Mouse (Mus musculus): Measurements from ENCODE around the gene Aloxe3. TPM values are rescaled to one million over a fixed set of nuclear protein-coding genes. Genes with fewer than 3 reads are reported as not detected.

Aloxe3 gene
- polyA plus RNA-seq, 1 experiment = 0.01 TPM

DNA sequence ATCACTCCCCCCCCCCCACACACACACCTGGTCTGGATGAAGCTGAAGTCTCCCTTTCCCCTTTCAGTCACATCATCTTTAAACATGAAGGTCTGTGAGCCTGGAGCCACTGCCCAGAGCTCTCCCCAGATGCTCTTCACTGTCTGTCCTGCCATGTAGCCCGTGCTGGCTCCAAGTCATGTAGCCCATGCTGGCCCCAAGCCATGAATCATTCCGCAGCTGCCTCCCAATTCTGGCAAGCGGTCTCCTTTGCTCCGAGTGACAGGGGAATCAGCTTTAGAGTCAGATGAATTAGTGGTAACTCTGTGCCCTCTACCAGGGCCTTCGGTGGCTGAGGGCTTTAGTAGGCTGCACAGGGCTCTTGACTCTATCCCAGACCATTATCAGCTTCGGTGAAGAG lies 24.0 kb downstream of the Aloxe3 start:
- H3K79me2 ChIP-seq (ENCODE audit: control insufficient read depth, insufficient read depth) = no peaks in the 10 kb centered on the region
- H3K4me3 ChIP-seq = no peak overlapping the region
- H3K36me3 ChIP-seq (ENCODE audit: control insufficient read depth, insufficient read depth) = no peaks in the 10 kb centered on the region
- H3K27me3 ChIP-seq (ENCODE audit: control insufficient read depth, insufficient read depth, insufficient read length) = peaks cover 19% of the 10 kb centered on the region
- H3ac ChIP-seq (ENCODE audit: control insufficient read depth, insufficient read length) = no peak overlapping the region
- H3K4me2 ChIP-seq (ENCODE audit: low read depth) = peak overlapping the region; percentile 47
- TF ChIP-seq E2F4 (IDR thresholded peaks at IDR 0.05; ENCODE audit: insufficient read depth) = no peak
- TF ChIP-seq TCF12 (IDR thresholded peaks at IDR 0.05; ENCODE audit: insufficient read depth, poor library complexity, severe bottlenecking) = no peak
- no peak for TF ChIP-seq MAX (IDR thresholded peaks at IDR 0.05; ENCODE audit: low read depth)
- TF ChIP-seq MYOG (IDR thresholded peaks at IDR 0.05; ENCODE audit: control insufficient read depth in 1 of 3, insufficient read depth in 1 of 3, insufficient read length in 2 of 3, low read depth in 2 of 3) = no peak
- TF ChIP-seq TCF3 (IDR thresholded peaks at IDR 0.05; ENCODE audit: insufficient read length, low read depth) = no peak
- no peak for TF ChIP-seq MYOD1 (IDR thresholded peaks at IDR 0.05; ENCODE audit: control insufficient read depth in 1 of 3, insufficient read length in 2 of 3, low read depth in 2 of 3)
- TF ChIP-seq USF1 (IDR thresholded peaks at IDR 0.05; ENCODE audit: low read depth) = no peak
- no peak for TF ChIP-seq POLR2A (IDR thresholded peaks at IDR 0.05; ENCODE audit: insufficient read length, low read depth)
- no peak for TF ChIP-seq CEBPB (IDR thresholded peaks at IDR 0.05; ENCODE audit: insufficient read depth, poor library complexity, severe bottlenecking)
- TF ChIP-seq POLR2AphosphoS2 (IDR thresholded peaks at IDR 0.05; ENCODE audit: insufficient read length, low read depth) = no peak
- TF ChIP-seq REST (IDR thresholded peaks at IDR 0.05; ENCODE audit: insufficient read depth, insufficient read length) = no peak
- TF ChIP-seq SRF (IDR thresholded peaks at IDR 0.05; ENCODE audit: control insufficient read depth, insufficient read length, low read depth) = no peak

DNA sequence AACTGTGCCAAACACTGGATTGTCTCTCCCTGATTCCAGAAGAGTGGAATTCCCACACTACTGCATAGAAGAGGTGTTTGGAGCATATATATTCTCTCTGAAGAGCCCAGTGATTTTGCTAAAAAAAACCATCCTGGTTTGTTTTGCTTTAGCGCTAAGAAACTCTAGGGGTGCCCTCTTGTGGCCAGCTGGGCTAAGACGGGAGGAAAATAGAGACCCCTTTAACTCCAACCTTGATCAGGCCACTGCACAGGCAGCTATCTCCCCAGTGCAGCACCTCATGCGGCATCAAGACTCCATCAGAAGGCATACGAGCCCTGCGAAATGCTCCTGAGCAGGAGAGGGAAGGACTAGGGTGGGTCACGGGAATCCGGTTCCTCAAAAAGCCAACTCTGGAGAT lies 24.7 kb downstream of the Aloxe3 start:
- Histone ChIP-seq H3ac (ENCODE audit: control insufficient read depth, insufficient read length) (no peak overlapping the region), H3K79me2 (ENCODE audit: control insufficient read depth, insufficient read depth) (no peaks in the 10 kb centered on the region), H3K4me3 (no peak overlapping the region), H3K27me3 (ENCODE audit: control insufficient read depth, insufficient read depth, insufficient read length) (peaks cover 19% of the 10 kb centered on the region), H3K4me2 (ENCODE audit: low read depth) (peak overlapping the region; percentile 47), H3K36me3 (ENCODE audit: control insufficient read depth, insufficient read depth) (no peaks in the 10 kb centered on the region)
- TF ChIP-seq REST (IDR thresholded peaks at IDR 0.05; ENCODE audit: insufficient read depth, insufficient read length) (no peak), POLR2AphosphoS2 (IDR thresholded peaks at IDR 0.05; ENCODE audit: insufficient read length, low read depth) (no peak), TCF3 (IDR thresholded peaks at IDR 0.05; ENCODE audit: insufficient read length, low read depth) (no peak), E2F4 (IDR thresholded peaks at IDR 0.05; ENCODE audit: insufficient read depth) (no peak)

DNA sequence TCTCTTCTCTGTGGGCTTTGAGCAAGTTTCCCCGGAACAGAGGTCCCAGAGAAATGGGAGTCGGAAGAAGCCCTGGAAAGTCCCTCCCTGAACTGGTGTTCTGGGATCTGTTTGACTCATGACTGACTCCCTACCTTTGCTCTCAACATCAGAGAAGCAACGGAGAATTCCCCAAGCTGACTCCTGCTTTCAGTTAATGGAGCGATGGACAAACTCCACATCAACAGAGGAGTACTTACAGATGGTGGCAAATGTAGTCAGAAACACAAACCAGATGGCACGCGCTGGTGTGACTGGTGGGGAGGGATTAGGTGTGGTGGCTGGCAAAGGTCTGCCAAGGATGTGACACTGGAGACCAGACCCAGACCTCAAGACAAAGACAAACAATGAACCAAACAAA lies 25.3 kb downstream of the Aloxe3 start:
- Histone ChIP-seq H3K79me2 (ENCODE audit: control insufficient read depth, insufficient read depth) (no peaks in the 10 kb centered on the region), H3K4me3 (no peak overlapping the region), H3K36me3 (ENCODE audit: control insufficient read depth, insufficient read depth) (no peaks in the 10 kb centered on the region), H3K4me2 (ENCODE audit: low read depth) (peak overlapping the region; percentile 47), H3ac (ENCODE audit: control insufficient read depth, insufficient read length) (no peak overlapping the region), H3K27me3 (ENCODE audit: control insufficient read depth, insufficient read depth, insufficient read length) (peaks cover 19% of the 10 kb centered on the region)
- no peak for TF ChIP-seq USF1 (IDR thresholded peaks at IDR 0.05; ENCODE audit: low read depth)
- TF ChIP-seq CEBPB (IDR thresholded peaks at IDR 0.05; ENCODE audit: insufficient read depth, poor library complexity, severe bottlenecking) = no peak
- no peak for TF ChIP-seq TCF3 (IDR thresholded peaks at IDR 0.05; ENCODE audit: insufficient read length, low read depth)
- TF ChIP-seq E2F4 (IDR thresholded peaks at IDR 0.05; ENCODE audit: insufficient read depth) = no peak
- TF ChIP-seq TCF12 (IDR thresholded peaks at IDR 0.05; ENCODE audit: insufficient read depth, poor library complexity, severe bottlenecking) = no peak
- TF ChIP-seq POLR2AphosphoS2 (IDR thresholded peaks at IDR 0.05; ENCODE audit: insufficient read length, low read depth) = no peak
- no peak for TF ChIP-seq MYOG (IDR thresholded peaks at IDR 0.05; ENCODE audit: control insufficient read depth in 1 of 3, insufficient read depth in 1 of 3, insufficient read length in 2 of 3, low read depth in 2 of 3)
- TF ChIP-seq SRF (IDR thresholded peaks at IDR 0.05; ENCODE audit: control insufficient read depth, insufficient read length, low read depth) = no peak
- no peak for TF ChIP-seq MYOD1 (IDR thresholded peaks at IDR 0.05; ENCODE audit: control insufficient read depth in 1 of 3, insufficient read length in 2 of 3, low read depth in 2 of 3)
- TF ChIP-seq POLR2A (IDR thresholded peaks at IDR 0.05; ENCODE audit: insufficient read length, low read depth) = no peak

DNA sequence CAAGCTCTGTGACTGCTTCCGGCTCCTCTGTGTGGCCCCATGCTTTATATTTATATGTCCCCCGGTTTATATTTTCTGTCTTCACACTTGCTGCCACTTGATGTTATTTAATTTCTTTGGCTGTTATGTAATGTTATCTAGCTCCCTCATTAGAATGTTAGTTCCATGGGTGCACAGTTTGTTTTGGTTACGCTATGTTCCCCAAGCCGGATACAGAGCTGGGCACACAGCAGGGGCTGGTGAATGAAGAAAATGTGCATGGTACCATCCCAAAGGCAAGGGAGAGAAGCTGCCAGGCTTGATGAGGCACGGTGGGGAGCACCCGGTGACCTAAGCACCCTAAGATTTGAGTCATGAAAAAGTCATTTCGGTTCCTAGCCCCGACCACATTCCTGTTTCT lies 28.1 kb downstream of the Aloxe3 start:
- Histone ChIP-seq H3ac (ENCODE audit: control insufficient read depth, insufficient read length) (no peak overlapping the region), H3K36me3 (ENCODE audit: control insufficient read depth, insufficient read depth) (no peaks in the 10 kb centered on the region), H3K27me3 (ENCODE audit: control insufficient read depth, insufficient read depth, insufficient read length) (peaks cover 43% of the 10 kb centered on the region), H3K4me3 (no peak overlapping the region), H3K4me2 (ENCODE audit: low read depth) (no peak overlapping the region), H3K79me2 (ENCODE audit: control insufficient read depth, insufficient read depth) (no peaks in the 10 kb centered on the region)
- no peak for TF ChIP-seq MAX (IDR thresholded peaks at IDR 0.05; ENCODE audit: low read depth)
- TF ChIP-seq MYOD1 (IDR thresholded peaks at IDR 0.05; ENCODE audit: control insufficient read depth in 1 of 3, insufficient read length in 2 of 3, low read depth in 2 of 3) = no peak
- no peak for TF ChIP-seq REST (IDR thresholded peaks at IDR 0.05; ENCODE audit: insufficient read depth, insufficient read length)
- TF ChIP-seq POLR2A (IDR thresholded peaks at IDR 0.05; ENCODE audit: insufficient read length, low read depth) = no peak
- TF ChIP-seq E2F4 (IDR thresholded peaks at IDR 0.05; ENCODE audit: insufficient read depth) = no peak
- TF ChIP-seq POLR2AphosphoS2 (IDR thresholded peaks at IDR 0.05; ENCODE audit: insufficient read length, low read depth) = no peak
- TF ChIP-seq MYOG (IDR thresholded peaks at IDR 0.05; ENCODE audit: control insufficient read depth in 1 of 3, insufficient read depth in 1 of 3, insufficient read length in 2 of 3, low read depth in 2 of 3) = no peak
- no peak for TF ChIP-seq SRF (IDR thresholded peaks at IDR 0.05; ENCODE audit: control insufficient read depth, insufficient read length, low read depth)
- no peak for TF ChIP-seq TCF3 (IDR thresholded peaks at IDR 0.05; ENCODE audit: insufficient read length, low read depth)
- TF ChIP-seq USF1 (IDR thresholded peaks at IDR 0.05; ENCODE audit: low read depth) = no peak
- TF ChIP-seq TCF12 (IDR thresholded peaks at IDR 0.05; ENCODE audit: insufficient read depth, poor library complexity, severe bottlenecking) = no peak
- no peak for TF ChIP-seq CEBPB (IDR thresholded peaks at IDR 0.05; ENCODE audit: insufficient read depth, poor library complexity, severe bottlenecking)

DNA sequence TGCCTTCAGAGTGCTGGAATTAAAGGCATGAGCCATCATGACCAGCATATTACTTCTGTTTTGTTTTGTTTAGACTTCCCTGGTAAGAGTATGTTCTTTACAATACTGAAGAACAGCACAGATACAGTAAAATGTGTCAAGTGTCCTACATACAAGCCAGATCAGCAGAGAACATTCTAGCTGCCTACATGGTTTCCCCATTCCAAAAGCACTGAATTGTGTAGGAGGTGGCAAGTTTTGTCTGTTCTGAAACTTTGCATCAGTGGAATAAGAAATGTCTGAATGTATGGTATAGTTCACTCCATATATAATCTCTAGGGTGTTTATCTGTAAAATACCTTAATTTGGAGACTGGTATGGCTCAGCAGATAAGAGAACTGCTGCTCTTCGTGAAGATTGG lies 29.7 kb downstream of the Aloxe3 start:
- Histone ChIP-seq H3K36me3 (ENCODE audit: control insufficient read depth, insufficient read depth) (no peaks in the 10 kb centered on the region), H3ac (ENCODE audit: control insufficient read depth, insufficient read length) (no peak overlapping the region), H3K79me2 (ENCODE audit: control insufficient read depth, insufficient read depth) (no peaks in the 10 kb centered on the region), H3K4me2 (ENCODE audit: low read depth) (no peak overlapping the region), H3K27me3 (ENCODE audit: control insufficient read depth, insufficient read depth, insufficient read length) (peaks cover 33% of the 10 kb centered on the region), H3K4me3 (no peak overlapping the region)
- TF ChIP-seq MYOG (IDR thresholded peaks at IDR 0.05; ENCODE audit: control insufficient read depth in 1 of 3, insufficient read depth in 1 of 3, insufficient read length in 2 of 3, low read depth in 2 of 3) (no peak), E2F4 (IDR thresholded peaks at IDR 0.05; ENCODE audit: insufficient read depth) (no peak), TCF12 (IDR thresholded peaks at IDR 0.05; ENCODE audit: insufficient read depth, poor library complexity, severe bottlenecking) (no peak), TCF3 (IDR thresholded peaks at IDR 0.05; ENCODE audit: insufficient read length, low read depth) (no peak), USF1 (IDR thresholded peaks at IDR 0.05; ENCODE audit: low read depth) (no peak), SRF (IDR thresholded peaks at IDR 0.05; ENCODE audit: control insufficient read depth, insufficient read length, low read depth) (no peak), REST (IDR thresholded peaks at IDR 0.05; ENCODE audit: insufficient read depth, insufficient read length) (no peak)

Data from myocyte (in vitro differentiated cells).